Mouse (Mus musculus) liver, embryonic 11.5 days (tissue): ENCODE data around the gene H2-M10.3. TPM values are rescaled to one million over a fixed set of nuclear protein-coding genes. Genes with fewer than 3 reads are reported as not detected.
A peak's percentile ranks its signal among the peaks of the same experiment; 100 is the strongest.

Source experiments
- ATAC-seq: fragments of 200-750 bp; cut with Nextera tagmentation; replicated peaks from 2 replicates; pipeline ENCODE4 v1.8.0; 2017; ENCODE audit warnings: moderate number of reproducible peaks, mild to moderate bottlenecking, moderate TSS enrichment, moderate library complexity; ENCODE audit not compliant: low FRiP score
- DNase-seq: peaks from one replicate; pipeline ENCODE4 v3.0.0-alpha.2; 2017; ENCODE audit warnings: low spot score
- H3K27ac ChIP-seq: fragments of 300-500 bp; sonication (generic); 2 replicates; pipeline ENCODE4 v1.5.1; 2014; ENCODE audit warnings: mild to moderate bottlenecking, low read depth, low read length, control low read depth
- H3K27me3 ChIP-seq: fragments of 300-500 bp; sonication (generic); replicated peaks from 2 replicates; pipeline ENCODE4 v1.6.1; 2014; ENCODE audit warnings: low read length, mixed read lengths; ENCODE audit not compliant: control insufficient read depth, insufficient read depth
- H3K36me3 ChIP-seq: fragments of 300-500 bp; sonication (generic); 2 replicates; pipeline ENCODE4 v1.6.1; 2014; ENCODE audit warnings: mild to moderate bottlenecking, low read length, moderate library complexity, mixed read lengths; ENCODE audit not compliant: control insufficient read depth, insufficient read depth
- H3K4me1 ChIP-seq: fragments of 300-500 bp; sonication (generic); replicated peaks from 2 replicates; pipeline ENCODE4 v1.6.1; 2014; ENCODE audit warnings: low read length, mixed read lengths; ENCODE audit not compliant: control insufficient read depth, insufficient read depth
- H3K4me2 ChIP-seq: fragments of 300-500 bp; sonication (generic); 2 replicates; pipeline ENCODE4 v1.6.1; 2014; ENCODE audit warnings: mild to moderate bottlenecking, control low read depth, moderate library complexity
- H3K4me3 ChIP-seq: fragments of 300-500 bp; sonication (generic); 2 replicates; pipeline ENCODE4 v1.5.1; 2014; ENCODE audit warnings: low read depth, low read length, control low read depth
- H3K9ac ChIP-seq: fragments of 300-500 bp; sonication (generic); 2 replicates; pipeline ENCODE4 v1.6.1; 2014; ENCODE audit warnings: low read depth, low read length, control low read depth
- H3K9me3 ChIP-seq: fragments of 300-500 bp; sonication (generic); 2 replicates; pipeline ENCODE4 v1.6.1; 2016; ENCODE audit warnings: low read length, inconsistent platforms, mixed read lengths; ENCODE audit not compliant: control insufficient read depth
- WGBS: fragments of 180-500 bp; shearing (Covaris S2); extraction: QIAGEN DNeasy Blood & Tissue Kit; methylation state at CpG from one replicate; pipeline ENCODE4 v1.1.7; 2014; 5-methylcytosine and 5-hydroxymethylcytosine counted together
- polyA plus RNA-seq: library from polyadenylated mRNA; unstranded; fragments of >200 nt; fragmentation: Nextera tagmentation; extraction: Ambion mirVana; gene quantifications from 2 replicates; pipeline ENCODE4 v1.2.1, GENCODE M21; 2014

H2-M10.3 gene
- polyA plus RNA-seq, 1 experiment from 2014 or later, result not detected

DNA sequence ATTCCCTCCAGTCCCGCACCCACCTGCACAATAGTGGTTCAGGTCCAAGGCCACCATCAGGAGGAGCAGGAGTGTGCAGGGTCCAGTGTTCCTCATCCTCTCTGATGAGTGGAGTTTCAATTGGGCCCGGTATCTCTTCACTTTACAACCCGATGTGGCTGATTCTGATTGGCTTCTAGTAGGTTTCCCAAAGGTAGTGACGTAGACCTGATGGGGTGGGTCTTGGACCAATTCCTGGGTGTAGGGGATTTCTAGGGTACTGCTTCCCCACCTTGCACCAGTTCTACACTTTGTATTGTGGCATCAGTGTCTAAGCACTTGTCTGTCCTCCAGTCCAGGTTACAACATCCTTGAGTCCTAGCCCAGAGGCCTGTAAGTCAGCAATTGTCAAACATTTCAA lies 42.2 kb downstream of the H2-M10.3 start, which contains the start of gene H2-M10.1:
Gene H2-M10.1 (minus strand): TSS at position 101 of the 400 bp plus-strand sequence.
- Histone ChIP-seq H3K4me3 (no peak within 1 kb of the TSS), H3K4me1 (no peaks in the 10 kb centered on the region), H3K9ac (no peak within 1 kb of the TSS), H3K36me3 (no peaks in the 10 kb centered on the region), H3K27me3 (no peaks in the 10 kb centered on the region), H3K27ac (no peak within 1 kb of the TSS), H3K4me2 (no peak within 1 kb of the TSS), H3K9me3 (no peaks in the 10 kb centered on the region)
- no peak for ATAC-seq
- WGBS, result 79% methylated on average over 4 of the region's 4 CpGs
- no peak for DNase-seq

DNA sequence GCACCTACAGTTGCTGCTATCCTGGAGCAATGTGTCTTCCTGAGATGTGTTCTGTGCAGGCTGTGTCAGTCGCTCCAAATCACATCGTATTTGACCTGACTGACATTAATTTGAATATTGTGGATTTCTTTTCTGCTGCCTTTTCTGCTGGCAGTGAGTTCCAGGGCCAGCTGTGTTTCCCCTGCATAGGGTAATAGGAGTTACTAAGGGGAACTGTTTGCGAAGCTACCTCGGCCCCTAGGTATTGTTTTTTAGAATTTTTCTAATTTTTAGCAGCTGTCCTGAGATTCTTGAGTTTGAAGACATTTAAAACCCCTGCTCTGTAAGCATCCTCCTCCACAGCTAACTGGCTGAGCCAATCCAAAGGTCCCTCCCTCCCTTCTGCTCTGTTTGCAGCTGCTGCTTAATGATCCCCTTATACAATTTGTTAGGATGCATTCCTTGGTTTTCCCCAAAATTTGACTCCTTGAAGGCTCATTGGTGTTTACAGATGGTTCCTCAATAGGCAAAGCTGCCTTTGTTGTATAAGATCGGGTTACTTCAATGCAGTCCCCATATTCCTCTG lies 52.4 kb downstream of the H2-M10.3 start:
- WGBS, result 39% methylated on average over 5 of the region's 5 CpGs
- Histone ChIP-seq H3K9me3 (no peaks in the 10 kb centered on the region), H3K4me3 (peak overlapping the region; percentile 56), H3K27me3 (no peaks in the 10 kb centered on the region), H3K9ac (no peak overlapping the region), H3K4me1 (no peaks in the 10 kb centered on the region), H3K36me3 (no peaks in the 10 kb centered on the region), H3K27ac (no peak overlapping the region), H3K4me2 (peak overlapping the region; percentile 85)
- DNase-seq (no peak), ATAC-seq (no peak)

DNA sequence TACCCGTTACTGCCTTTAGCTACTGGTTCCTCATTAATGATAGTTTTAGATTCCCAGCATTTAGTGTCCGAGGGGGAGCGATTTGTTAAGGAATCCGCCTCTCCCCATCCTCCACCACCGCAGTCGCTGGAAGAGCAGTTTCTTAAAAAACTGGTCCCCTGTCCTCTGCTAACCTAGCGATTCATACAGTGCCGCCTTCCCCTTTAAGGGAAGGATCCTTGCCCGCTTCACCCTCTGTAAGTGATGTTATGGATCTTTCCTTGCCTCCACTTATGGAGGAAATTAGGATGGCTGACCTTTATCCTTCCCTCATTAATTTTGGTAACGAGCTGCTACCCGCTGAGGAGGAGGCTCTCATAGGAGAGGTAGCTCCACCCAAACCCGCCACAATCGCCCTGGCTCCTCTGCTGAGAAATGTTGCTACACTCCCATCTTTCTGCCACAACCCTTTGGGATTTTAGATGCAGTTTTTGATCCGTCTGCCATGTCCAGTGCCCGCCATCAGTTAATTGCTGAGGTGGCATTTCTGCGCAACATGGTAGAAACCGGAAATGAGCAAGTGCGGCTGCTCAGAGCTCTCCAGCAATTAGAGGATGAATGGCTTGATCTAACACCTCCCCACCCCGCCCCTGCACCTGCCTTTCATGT lies 53.1 kb downstream of the H2-M10.3 start:
- peak overlapping the region; percentile 85 for H3K4me2 ChIP-seq
- DNase-seq (peak; percentile 54), ATAC-seq (peak; percentile 53; the same call in 1 of the 2 replicates)
- no peaks in the 10 kb centered on the region for H3K9me3 ChIP-seq
- no peak overlapping the region for H3K27ac ChIP-seq
- H3K36me3 ChIP-seq, result no peaks in the 10 kb centered on the region
- no peaks in the 10 kb centered on the region for H3K27me3 ChIP-seq
- peak overlapping the region; percentile 53 for H3K9ac ChIP-seq
- WGBS, result 2% methylated on average over 19 of the region's 19 CpGs
- H3K4me1 ChIP-seq, result no peaks in the 10 kb centered on the region
- peak overlapping the region; percentile 56 for H3K4me3 ChIP-seq

Other genes with a start within 250 kb of the H2-M10.3 start
- not detected in 2 replicates for gene Gm19684, start 246.7 kb downstream of the H2-M10.3 start, polyA plus RNA-seq
- gene Gm7030, start 239.0 kb downstream of the H2-M10.3 start, polyA plus RNA-seq, result not detected in 2 replicates
- 0.25 and 0.31 TPM in 2 replicates for gene Gm8909, start 199.9 kb downstream of the H2-M10.3 start, polyA plus RNA-seq
- not detected in 2 replicates for gene H2-T3, start 178.1 kb downstream of the H2-M10.3 start, polyA plus RNA-seq
- gene Rpp21, start 110.3 kb downstream of the H2-M10.3 start, polyA plus RNA-seq, result 101 and 112 TPM in 2 replicates
- gene Trim39, start 96.2 kb downstream of the H2-M10.3 start, polyA plus RNA-seq, result 13.1 and 14.9 TPM in 2 replicates
- 0.25 TPM in 1 of 2 replicates, not detected in the other for gene H2-M10.2, start 81.9 kb downstream of the H2-M10.3 start, polyA plus RNA-seq
- gene H2-M10.1, start 42.3 kb downstream of the H2-M10.3 start, polyA plus RNA-seq, result not detected in 2 replicates
- gene H2-M10.4, start 93.9 kb upstream of the H2-M10.3 start, polyA plus RNA-seq, result not detected in 2 replicates
- gene H2-M11, start 178.7 kb upstream of the H2-M10.3 start, polyA plus RNA-seq, result not detected in 2 replicates